Mouse (Mus musculus): ENCODE results near the gene Olfr1066. TPM values are rescaled to one million over a fixed set of nuclear protein-coding genes. Genes with fewer than 3 reads are reported as not detected.
"Not testable (repeated sequence)": the region's sequence is repeated elsewhere in the genome, so short reads cannot be mapped to it uniquely, and the experiment has no call there.

The Olfr1066 gene
- polyA plus RNA-seq (2016; fragmentation: Nextera tagmentation; extraction: Ambion mirVana) = not detected in 2 replicates

DNA sequence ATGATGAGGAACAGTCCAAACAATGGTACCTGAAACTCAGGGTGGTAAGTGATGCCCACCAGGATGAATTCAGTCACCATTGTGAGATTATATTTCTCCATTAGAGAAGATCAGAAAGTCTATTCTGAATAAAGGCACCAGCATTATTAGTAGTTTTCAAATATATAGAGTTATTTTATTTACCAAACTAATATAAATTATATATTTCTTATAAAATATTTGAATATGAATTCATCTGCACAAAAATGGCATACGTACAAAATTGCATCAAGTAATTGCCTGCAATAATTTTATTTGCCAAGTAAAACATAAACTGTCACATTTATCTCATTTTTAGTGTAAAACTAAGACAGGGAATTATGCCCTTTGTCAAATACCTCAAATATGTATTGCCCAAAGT is at the start of gene Olfr1066:
Gene Olfr1066, minus strand, starts transcription at position 101 of the 400 bp plus-strand sequence.
- Histone ChIP-seq H3K36me3 (replicated peaks) (no peaks in the 10 kb centered on the region), H3K9me3 (no peaks in the 10 kb centered on the region), H3K27me3 (replicated peaks; ENCODE audit: low read depth, poor library complexity, severe bottlenecking) (no peaks in the 10 kb centered on the region), H3K4me3 (no peak within 1 kb of the TSS), H3K4me1 (no peaks in the 10 kb centered on the region), H3K27ac (replicated peaks) (no peak within 1 kb of the TSS)
- DNase-seq (ENCODE audit: low spot score) = no peak
- WGBS = 89% methylated on average over 1 of the region's 1 CpGs

DNA sequence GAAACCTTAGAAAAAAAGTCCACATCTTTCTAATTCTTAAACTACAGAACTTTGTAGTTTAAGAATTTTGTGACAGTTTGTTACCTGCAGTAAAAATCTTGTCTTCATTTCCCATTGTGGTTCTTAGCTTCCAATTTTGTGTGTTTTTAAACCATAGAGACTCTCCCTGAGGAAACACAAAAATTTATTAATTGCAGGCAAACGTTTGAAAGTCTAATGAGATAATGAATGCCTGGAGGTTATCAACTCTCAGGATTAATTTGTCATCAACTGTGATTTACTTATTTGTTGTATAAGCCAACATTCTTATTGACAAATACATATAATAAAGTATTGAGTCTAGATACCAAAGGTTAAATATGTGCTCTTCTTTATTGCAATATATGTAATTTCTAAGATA is 31.2 kb upstream of the Olfr1066 start, which contains the start of gene Olfr228:
Gene Olfr228, minus strand, starts transcription at position 101 of the 400 bp plus-strand sequence.
- no peaks in the 10 kb centered on the region for H3K9me3 ChIP-seq
- no peaks in the 10 kb centered on the region for H3K27me3 ChIP-seq (replicated peaks; ENCODE audit: low read depth, poor library complexity, severe bottlenecking)
- no peak within 1 kb of the TSS for H3K27ac ChIP-seq (replicated peaks)
- no peaks in the 10 kb centered on the region for H3K36me3 ChIP-seq (replicated peaks)
- 37% methylated on average over 1 of the region's 1 CpGs for WGBS
- H3K4me3 ChIP-seq = no peak within 1 kb of the TSS
- no peak for DNase-seq (ENCODE audit: low spot score)
- H3K4me1 ChIP-seq = no peaks in the 10 kb centered on the region

DNA sequence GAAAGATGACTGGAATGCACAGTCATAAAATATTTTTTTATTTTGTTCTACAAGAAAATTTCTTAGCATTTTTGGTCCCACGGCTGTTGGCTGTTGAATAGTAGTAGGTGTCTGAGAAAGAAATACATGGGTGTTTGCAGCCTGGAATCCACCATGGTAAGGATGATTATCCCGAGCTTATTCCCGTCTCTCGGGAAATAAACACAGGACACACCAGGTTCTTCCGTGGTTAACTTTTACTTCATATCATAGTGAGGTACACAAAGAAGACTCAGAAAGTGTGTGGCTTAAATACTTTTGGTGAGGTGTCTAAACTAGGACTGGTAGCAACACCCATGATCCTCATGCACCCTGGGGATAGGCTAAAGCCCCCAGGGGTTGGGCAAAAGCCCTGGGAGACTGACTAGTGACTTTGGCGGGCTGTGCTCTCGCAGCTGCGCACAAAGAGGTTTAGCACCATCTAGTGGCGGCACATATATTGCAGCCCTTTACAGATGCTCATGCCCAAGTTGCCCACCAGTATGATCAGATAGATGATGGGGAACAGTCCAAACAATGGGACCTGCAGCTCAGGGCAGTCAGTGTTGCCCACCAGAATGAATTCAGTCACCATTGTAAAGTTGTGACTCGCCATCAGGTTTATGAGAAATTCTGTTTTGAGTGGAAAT is 8.5 kb upstream of the Olfr1066 start:
- H3K27ac ChIP-seq (replicated peaks) = no peak overlapping the region
- H3K27me3 ChIP-seq (replicated peaks; ENCODE audit: low read depth, poor library complexity, severe bottlenecking) = no peaks in the 10 kb centered on the region
- 40% methylated on average over 10 of the region's 10 CpGs for WGBS
- H3K9me3 ChIP-seq = no peaks in the 10 kb centered on the region
- H3K4me3 ChIP-seq = no peak overlapping the region
- H3K36me3 ChIP-seq (replicated peaks) = no peaks in the 10 kb centered on the region
- DNase-seq (ENCODE audit: low spot score) = peak; percentile 61
- H3K4me1 ChIP-seq = no peaks in the 10 kb centered on the region

DNA sequence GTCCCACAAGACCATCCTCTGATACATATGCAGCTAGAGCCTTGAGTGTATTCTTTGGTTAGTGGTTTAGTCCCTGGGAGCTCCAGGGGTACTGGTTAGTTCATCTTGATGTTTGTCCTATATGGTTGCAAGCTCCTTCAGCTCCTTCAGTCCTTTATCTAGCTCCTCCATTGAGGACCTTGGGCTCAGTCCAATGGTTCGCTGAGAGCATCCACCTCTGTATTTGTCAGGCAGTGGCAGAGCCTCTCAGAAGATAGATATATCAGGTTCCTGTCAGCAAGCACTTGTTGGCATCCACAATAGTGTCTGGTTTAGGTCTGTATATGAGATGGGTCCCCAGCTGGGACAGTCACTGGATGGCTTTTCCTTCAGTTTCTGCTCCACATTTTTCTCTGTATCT is 4.4 kb upstream of the Olfr1066 start:
- Histone ChIP-seq H3K4me3 (no peak overlapping the region), H3K27me3 (replicated peaks; ENCODE audit: low read depth, poor library complexity, severe bottlenecking) (no peaks in the 10 kb centered on the region), H3K9me3 (no peaks in the 10 kb centered on the region), H3K27ac (replicated peaks) (no peak overlapping the region), H3K4me1 (no peaks in the 10 kb centered on the region), H3K36me3 (replicated peaks) (no peaks in the 10 kb centered on the region)
- no peak for DNase-seq (ENCODE audit: low spot score)
- WGBS = 83% methylated on average over 1 of the region's 1 CpGs

DNA sequence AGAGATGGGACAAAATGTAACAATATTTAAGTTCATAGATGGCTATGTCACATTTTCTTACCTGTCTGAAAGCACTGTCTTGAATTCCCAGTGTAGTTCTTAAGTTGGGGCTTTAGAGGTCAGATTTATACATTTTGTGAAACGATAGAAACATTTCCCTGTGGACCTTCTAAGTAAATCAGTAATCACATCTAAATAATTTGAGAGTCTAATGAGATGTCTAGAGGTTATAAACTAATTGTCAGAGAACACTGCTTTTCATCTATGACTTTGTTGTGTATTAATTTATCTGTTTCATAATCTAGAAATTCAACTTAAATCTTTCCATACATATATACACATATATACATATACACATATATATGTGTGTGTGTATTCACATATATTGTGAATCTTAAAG is 5.6 kb downstream of the Olfr1066 start, which contains the start of gene Olfr1065:
Gene Olfr1065, minus strand, starts transcription at position 101 of the 400 bp plus-strand sequence.
- not testable (repeated sequence) for H3K27ac ChIP-seq (replicated peaks); H3K36me3 ChIP-seq (replicated peaks); H3K4me3 ChIP-seq; H3K4me1 ChIP-seq; H3K27me3 ChIP-seq (replicated peaks; ENCODE audit: low read depth, poor library complexity, severe bottlenecking); DNase-seq (ENCODE audit: low spot score); H3K9me3 ChIP-seq
- 82% methylated on average over 1 of the region's 1 CpGs for WGBS

DNA sequence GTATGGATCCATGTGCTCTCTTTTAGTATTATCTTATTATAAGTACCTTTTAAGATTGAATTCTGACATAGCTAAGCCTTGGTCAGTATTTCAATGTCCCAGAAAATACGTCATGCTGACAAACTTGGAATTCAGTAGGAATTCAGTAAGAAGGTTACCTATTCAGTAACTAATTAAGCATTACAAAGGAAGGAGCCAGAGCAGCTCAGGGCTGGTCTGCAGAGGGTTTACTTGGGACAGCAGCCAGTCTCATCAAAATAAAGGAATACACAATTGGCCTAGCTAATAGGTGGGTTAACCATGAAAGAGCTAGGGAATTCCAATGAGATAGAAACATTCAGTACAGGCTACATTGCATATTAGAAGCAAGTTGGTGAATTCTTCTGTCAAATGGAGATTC is 14.0 kb downstream of the Olfr1066 start:
- not testable (repeated sequence) for H3K27ac ChIP-seq (replicated peaks); DNase-seq (ENCODE audit: low spot score); H3K27me3 ChIP-seq (replicated peaks; ENCODE audit: low read depth, poor library complexity, severe bottlenecking); H3K4me1 ChIP-seq; H3K4me3 ChIP-seq; H3K9me3 ChIP-seq; H3K36me3 ChIP-seq (replicated peaks)
- WGBS = 72% methylated on average over 1 of the region's 1 CpGs

DNA sequence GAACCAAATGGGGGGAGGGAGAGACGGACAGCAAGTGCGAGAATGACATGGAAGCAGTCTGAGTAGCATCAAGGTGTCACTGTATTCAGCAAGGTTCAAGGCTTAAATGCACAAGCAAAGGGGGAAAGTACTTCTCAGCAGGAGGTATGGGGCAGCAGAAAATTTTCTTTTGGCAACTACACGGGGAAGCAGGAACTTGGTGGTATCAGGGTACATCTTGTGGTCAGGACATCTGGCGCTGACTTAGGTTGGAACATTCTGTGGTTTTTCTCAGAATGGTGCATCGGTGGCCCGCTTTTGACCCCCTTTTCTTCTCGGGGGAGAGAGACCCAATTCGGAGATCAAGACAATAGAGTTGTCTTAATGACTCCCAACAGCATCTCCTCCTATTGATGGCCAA is 27.6 kb downstream of the Olfr1066 start:
- H3K27me3 ChIP-seq (replicated peaks; ENCODE audit: low read depth, poor library complexity, severe bottlenecking); H3K36me3 ChIP-seq (replicated peaks); H3K9me3 ChIP-seq; H3K4me3 ChIP-seq; DNase-seq (ENCODE audit: low spot score); H3K27ac ChIP-seq (replicated peaks); H3K4me1 ChIP-seq: not testable (repeated sequence)
- whole genome bisulfite sequencing = 90% methylated on average over 8 of the region's 8 CpGs

DNA sequence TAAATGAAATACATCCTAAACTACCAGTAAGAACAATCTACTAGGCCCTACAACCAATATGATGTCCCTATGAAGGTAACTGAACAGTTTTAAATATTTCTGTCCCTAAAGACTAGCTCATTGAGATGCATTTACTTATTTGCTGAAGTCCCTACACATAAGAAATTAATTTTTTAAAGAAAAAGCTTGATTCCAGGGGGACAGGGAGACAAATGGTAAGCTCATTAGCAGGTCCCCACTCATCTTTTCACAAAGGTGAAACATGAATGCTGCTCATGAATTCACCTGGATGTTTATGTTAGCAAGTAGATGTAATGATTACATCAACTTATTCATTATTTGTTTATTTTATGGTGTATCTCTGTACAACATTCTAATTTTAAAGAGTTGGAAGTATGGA is 29.4 kb downstream of the Olfr1066 start, which contains the start of gene Olfr1062:
Gene Olfr1062, minus strand, starts transcription at position 101 of the 400 bp plus-strand sequence.
- not testable (repeated sequence) for DNase-seq (ENCODE audit: low spot score)

DNA sequence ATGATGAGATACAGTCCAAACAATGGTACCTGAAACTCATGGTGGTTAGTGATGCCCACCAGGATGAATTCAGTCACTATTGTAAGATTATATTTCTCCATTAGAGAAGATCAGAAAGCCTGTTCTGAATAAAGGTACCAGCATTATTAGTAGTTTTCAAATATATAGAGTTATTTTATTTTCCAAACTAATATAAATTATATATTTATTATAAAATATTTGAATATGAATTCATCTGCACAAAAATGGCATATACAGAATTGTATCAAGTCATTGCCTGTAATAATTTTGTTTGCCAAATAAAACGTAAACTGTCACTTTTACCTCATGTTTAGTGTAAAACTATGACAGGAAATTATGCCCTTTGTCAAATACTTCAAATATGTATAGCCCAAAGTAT is 42.1 kb downstream of the Olfr1066 start, which contains the start of gene Olfr1061:
Gene Olfr1061, minus strand, starts transcription at position 101 of the 400 bp plus-strand sequence.
- Histone ChIP-seq H3K4me1 (no peaks in the 10 kb centered on the region), H3K27ac (replicated peaks) (no peak within 1 kb of the TSS), H3K36me3 (replicated peaks) (no peaks in the 10 kb centered on the region), H3K4me3 (no peak within 1 kb of the TSS), H3K9me3 (no peaks in the 10 kb centered on the region), H3K27me3 (replicated peaks; ENCODE audit: low read depth, poor library complexity, severe bottlenecking) (no peaks in the 10 kb centered on the region)
- no peak for DNase-seq (ENCODE audit: low spot score)
- WGBS = 85% methylated on average over 1 of the region's 1 CpGs

More for the DNA sequence above, 29.4 kb downstream of the Olfr1066 start, which contains the start of gene Olfr1062:
- H3K36me3 ChIP-seq (replicated peaks); H3K4me1 ChIP-seq; H3K9me3 ChIP-seq; H3K4me3 ChIP-seq; H3K27me3 ChIP-seq (replicated peaks; ENCODE audit: low read depth, poor library complexity, severe bottlenecking); H3K27ac ChIP-seq (replicated peaks): not testable (repeated sequence)

Other genes starting within 250 kb of the Olfr1066 start
- gene Olfr1046, start 237.0 kb downstream of the Olfr1066 start, polyA plus RNA-seq (2016; fragmentation: Nextera tagmentation; extraction: Ambion mirVana) = not detected in 2 replicates
- not detected in 2 replicates for gene Olfr1047, start 224.9 kb downstream of the Olfr1066 start, polyA plus RNA-seq (2016; fragmentation: Nextera tagmentation; extraction: Ambion mirVana)
- gene Olfr1048, start 216.0 kb downstream of the Olfr1066 start, polyA plus RNA-seq (2016; fragmentation: Nextera tagmentation; extraction: Ambion mirVana) = not detected in 2 replicates
- not detected in 2 replicates for gene Olfr1049, start 197.9 kb downstream of the Olfr1066 start, polyA plus RNA-seq (2016; fragmentation: Nextera tagmentation; extraction: Ambion mirVana)
- gene Olfr1051, start 177.2 kb downstream of the Olfr1066 start, polyA plus RNA-seq (2016; fragmentation: Nextera tagmentation; extraction: Ambion mirVana) = not detected in 2 replicates
- not detected in 2 replicates for gene Olfr1052, start 163.8 kb downstream of the Olfr1066 start, polyA plus RNA-seq (2016; fragmentation: Nextera tagmentation; extraction: Ambion mirVana)
- not detected in 2 replicates for gene Olfr1053, start 141.0 kb downstream of the Olfr1066 start, polyA plus RNA-seq (2016; fragmentation: Nextera tagmentation; extraction: Ambion mirVana)
- not detected in 2 replicates for gene Olfr1054, start 120.8 kb downstream of the Olfr1066 start, polyA plus RNA-seq (2016; fragmentation: Nextera tagmentation; extraction: Ambion mirVana)
- not detected in 2 replicates for gene Olfr1055, start 106.0 kb downstream of the Olfr1066 start, polyA plus RNA-seq (2016; fragmentation: Nextera tagmentation; extraction: Ambion mirVana)
- gene Olfr1056, start 93.8 kb downstream of the Olfr1066 start, polyA plus RNA-seq (2016; fragmentation: Nextera tagmentation; extraction: Ambion mirVana) = not detected in 2 replicates
- gene Olfr1057, start 77.9 kb downstream of the Olfr1066 start, polyA plus RNA-seq (2016; fragmentation: Nextera tagmentation; extraction: Ambion mirVana) = not detected in 2 replicates
- gene Olfr1058, start 67.7 kb downstream of the Olfr1066 start, polyA plus RNA-seq (2016; fragmentation: Nextera tagmentation; extraction: Ambion mirVana) = not detected in 2 replicates
- not detected in 2 replicates for gene Olfr1061, start 42.2 kb downstream of the Olfr1066 start, polyA plus RNA-seq (2016; fragmentation: Nextera tagmentation; extraction: Ambion mirVana)
- not detected in 2 replicates for gene Olfr1062, start 29.5 kb downstream of the Olfr1066 start, polyA plus RNA-seq (2016; fragmentation: Nextera tagmentation; extraction: Ambion mirVana)
- gene Olfr1065, start 5.7 kb downstream of the Olfr1066 start, polyA plus RNA-seq (2016; fragmentation: Nextera tagmentation; extraction: Ambion mirVana) = not detected in 2 replicates
- gene Olfr228, start 31.1 kb upstream of the Olfr1066 start, polyA plus RNA-seq (2016; fragmentation: Nextera tagmentation; extraction: Ambion mirVana) = not detected in 2 replicates
- not detected in 2 replicates for gene Olfr1076, start 52.2 kb upstream of the Olfr1066 start, polyA plus RNA-seq (2016; fragmentation: Nextera tagmentation; extraction: Ambion mirVana)
- gene Olfr1079, start 86.2 kb upstream of the Olfr1066 start, polyA plus RNA-seq (2016; fragmentation: Nextera tagmentation; extraction: Ambion mirVana) = not detected in 2 replicates
- gene Olfr1080, start 102.0 kb upstream of the Olfr1066 start, polyA plus RNA-seq (2016; fragmentation: Nextera tagmentation; extraction: Ambion mirVana) = not detected in 2 replicates
- gene Olfr1082, start 142.7 kb upstream of the Olfr1066 start, polyA plus RNA-seq (2016; fragmentation: Nextera tagmentation; extraction: Ambion mirVana) = not detected in 2 replicates
- not detected in 2 replicates for gene Olfr1084, start 183.5 kb upstream of the Olfr1066 start, polyA plus RNA-seq (2016; fragmentation: Nextera tagmentation; extraction: Ambion mirVana)
- not detected in 2 replicates for gene Olfr1085, start 205.8 kb upstream of the Olfr1066 start, polyA plus RNA-seq (2016; fragmentation: Nextera tagmentation; extraction: Ambion mirVana)
- not detected in 2 replicates for gene Olfr1086, start 223.8 kb upstream of the Olfr1066 start, polyA plus RNA-seq (2016; fragmentation: Nextera tagmentation; extraction: Ambion mirVana)
- gene Olfr1087, start 242.1 kb upstream of the Olfr1066 start, polyA plus RNA-seq (2016; fragmentation: Nextera tagmentation; extraction: Ambion mirVana) = not detected in 2 replicates